Mouse (Mus musculus) kidney, embryonic 15.5 days (tissue): ENCODE measurements around the gene Car2. TPM values are rescaled to one million over a fixed set of nuclear protein-coding genes. Genes with fewer than 3 reads are reported as not detected.
A peak's percentile ranks its signal among the peaks of the same experiment; 100 is the strongest.

Experiments
- ATAC-seq: fragments of 200-750 bp; cut with Nextera tagmentation; replicated peaks from 2 replicates; pipeline ENCODE4 v1.8.0; 2017; ENCODE audit warnings: moderate TSS enrichment; ENCODE audit not compliant: low FRiP score
- H3K27ac ChIP-seq: fragments of 300-500 bp; sonication (generic); 2 replicates; pipeline ENCODE4 v1.5.1; 2015; ENCODE audit warnings: mild to moderate bottlenecking, inconsistent platforms
- H3K27me3 ChIP-seq: fragments of 300-500 bp; sonication (generic); 2 replicates; pipeline ENCODE4 v1.6.1; 2015; ENCODE audit warnings: inconsistent platforms
- H3K36me3 ChIP-seq: fragments of 300-500 bp; sonication (generic); 2 replicates; pipeline ENCODE4 v1.6.1; 2015; ENCODE audit warnings: inconsistent platforms
- H3K4me1 ChIP-seq: fragments of 300-500 bp; sonication (generic); 2 replicates; pipeline ENCODE4 v1.6.1; 2015; ENCODE audit warnings: inconsistent platforms
- H3K4me2 ChIP-seq: fragments of 300-500 bp; sonication (generic); 2 replicates; pipeline ENCODE4 v1.6.1; 2015; ENCODE audit warnings: moderate library complexity, mild to moderate bottlenecking, inconsistent platforms
- H3K4me3 ChIP-seq: fragments of 300-500 bp; sonication (generic); replicated peaks from 2 replicates; pipeline ENCODE4 v1.5.1; 2015; ENCODE audit warnings: mild to moderate bottlenecking, inconsistent platforms
- H3K9ac ChIP-seq: fragments of 300-500 bp; sonication (generic); 2 replicates; pipeline ENCODE4 v1.6.1; 2015; ENCODE audit warnings: mild to moderate bottlenecking, inconsistent platforms
- H3K9me3 ChIP-seq: fragments of 300-500 bp; sonication (generic); replicated peaks from 2 replicates; pipeline ENCODE4 v1.6.1; 2016; ENCODE audit warnings: inconsistent platforms
- WGBS: fragments of 180-500 bp; shearing (Covaris S2); methylation state at CpG from one replicate; pipeline ENCODE4 v1.1.7; 2015; ENCODE audit warnings: mixed read lengths; 5-methylcytosine and 5-hydroxymethylcytosine counted together
- polyA plus RNA-seq: library from polyadenylated mRNA; unstranded; fragments of >200 nt; fragmentation: Nextera tagmentation; extraction: Ambion mirVana; gene quantifications from 2 replicates; pipeline ENCODE4 v1.2.1, GENCODE M21; 2015

Gene Car2
- polyA plus RNA-seq, 1 experiment from 2014 or later, result 87.0 TPM

DNA sequence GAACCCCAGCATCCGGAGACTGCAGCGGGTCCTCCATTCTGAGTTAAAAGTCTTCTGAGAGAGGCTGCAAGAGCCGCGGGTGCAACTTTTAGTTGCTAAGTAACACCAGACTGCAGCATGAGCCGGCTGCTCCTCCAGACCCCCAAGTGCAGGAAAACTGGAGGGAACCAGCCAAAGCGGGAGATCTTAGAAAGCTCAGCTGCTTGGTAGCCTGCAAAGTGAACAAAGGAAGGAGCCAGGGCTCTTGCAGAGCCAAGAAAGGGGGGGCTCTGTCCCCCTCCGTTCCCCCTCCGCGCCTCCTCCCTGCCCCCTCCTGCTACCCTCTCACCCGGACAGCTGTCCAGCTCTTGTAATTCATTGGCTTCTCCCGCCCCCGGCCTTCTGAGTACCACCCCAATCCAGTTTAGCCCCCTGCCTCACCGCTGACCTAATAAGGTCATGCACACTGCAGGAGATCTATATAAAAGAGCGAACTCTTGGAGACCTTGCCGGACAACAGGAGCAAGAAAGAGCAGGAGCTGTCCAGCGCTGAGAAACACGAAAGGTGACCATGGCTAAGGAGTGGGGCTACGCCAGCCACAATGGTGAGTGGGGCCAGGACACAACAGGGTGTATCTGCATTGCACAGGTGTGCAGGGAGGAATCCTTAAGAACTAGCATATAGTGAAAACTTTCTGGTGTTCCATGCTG is 22.9 kb upstream of the Car2 start, which contains the start of gene Car3:
Gene Car3, plus strand, starts transcription at position 491 of the 690 bp plus-strand sequence.
- H3K9ac ChIP-seq, result peak within 1 kb of the TSS; percentile 29; the same call in 1 of the 2 replicates
- 0 out of 2 replicates have a peak within 1 kb of the TSS, but pooled peaks have one; percentile 1 for H3K27ac ChIP-seq
- peaks cover 10% of the 10 kb centered on the region for H3K4me1 ChIP-seq
- no peaks in the 10 kb centered on the region for H3K36me3 ChIP-seq
- H3K4me2 ChIP-seq, result peak within 1 kb of the TSS; percentile 65
- peak within 1 kb of the TSS; percentile 37 for H3K4me3 ChIP-seq
- no peaks in the 10 kb centered on the region for H3K9me3 ChIP-seq
- 3% methylated on average over 18 of the region's 18 CpGs for WGBS
- H3K27me3 ChIP-seq, result peaks cover 4% of the 10 kb centered on the region; the same call in 1 of the 2 replicates
- peak; percentile 85 for ATAC-seq

DNA sequence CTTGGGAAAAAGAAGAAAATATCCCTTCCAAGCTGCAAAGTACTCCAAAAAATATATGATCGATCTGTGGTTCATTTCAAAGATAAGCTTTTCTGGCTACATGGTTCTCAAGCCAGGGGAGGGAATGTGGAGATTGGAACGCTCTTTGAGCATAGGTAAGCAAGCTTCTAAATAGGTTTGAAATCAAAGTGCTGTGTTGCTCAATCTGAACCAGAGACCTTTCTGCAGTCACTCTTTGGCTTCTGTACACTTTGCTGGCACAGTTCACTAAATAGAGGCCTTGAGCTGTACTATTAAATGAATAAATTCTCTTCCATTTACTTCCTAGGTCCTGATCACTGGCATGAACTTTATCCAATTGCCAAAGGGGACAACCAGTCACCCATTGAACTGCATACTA is 22.2 kb upstream of the Car2 start:
- Histone ChIP-seq H3K36me3 (no peaks in the 10 kb centered on the region), H3K9me3 (no peaks in the 10 kb centered on the region), H3K4me3 (no peak overlapping the region), H3K27ac (no peak overlapping the region), H3K4me2 (no peak overlapping the region), H3K27me3 (peaks cover 8% of the 10 kb centered on the region; the same call in 1 of the 2 replicates), H3K9ac (no peak overlapping the region), H3K4me1 (peaks cover 10% of the 10 kb centered on the region)
- WGBS, result 82% methylated on average over 2 of the region's 2 CpGs
- no peak for ATAC-seq

DNA sequence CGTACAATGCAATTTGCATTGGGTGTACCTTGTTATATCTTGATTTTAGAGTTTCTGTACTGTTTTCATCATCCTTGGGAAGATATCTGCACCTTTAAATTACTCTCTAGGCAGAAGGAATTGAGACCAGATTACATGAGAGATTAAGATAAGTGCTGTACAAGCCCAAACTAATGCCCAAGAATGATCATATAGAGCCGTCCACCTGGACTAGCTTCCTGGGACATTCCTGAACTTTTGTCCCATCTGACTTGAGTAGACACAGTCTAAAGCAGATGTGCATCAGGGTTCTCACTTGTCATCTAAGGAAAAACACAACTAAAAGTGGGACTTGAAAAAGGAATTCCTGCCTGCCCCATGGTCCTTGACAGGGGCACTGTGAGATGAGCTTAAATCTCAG is 20.1 kb upstream of the Car2 start:
- no peaks in the 10 kb centered on the region for H3K9me3 ChIP-seq
- no peak overlapping the region for H3K27ac ChIP-seq
- peaks cover 10% of the 10 kb centered on the region for H3K4me1 ChIP-seq
- WGBS, result 76% methylated on average over 2 of the region's 2 CpGs
- H3K4me2 ChIP-seq, result no peak overlapping the region
- H3K9ac ChIP-seq, result no peak overlapping the region
- H3K27me3 ChIP-seq, result peaks cover 8% of the 10 kb centered on the region; the same call in 1 of the 2 replicates
- no peaks in the 10 kb centered on the region for H3K36me3 ChIP-seq
- no peak for ATAC-seq
- H3K4me3 ChIP-seq, result no peak overlapping the region

DNA sequence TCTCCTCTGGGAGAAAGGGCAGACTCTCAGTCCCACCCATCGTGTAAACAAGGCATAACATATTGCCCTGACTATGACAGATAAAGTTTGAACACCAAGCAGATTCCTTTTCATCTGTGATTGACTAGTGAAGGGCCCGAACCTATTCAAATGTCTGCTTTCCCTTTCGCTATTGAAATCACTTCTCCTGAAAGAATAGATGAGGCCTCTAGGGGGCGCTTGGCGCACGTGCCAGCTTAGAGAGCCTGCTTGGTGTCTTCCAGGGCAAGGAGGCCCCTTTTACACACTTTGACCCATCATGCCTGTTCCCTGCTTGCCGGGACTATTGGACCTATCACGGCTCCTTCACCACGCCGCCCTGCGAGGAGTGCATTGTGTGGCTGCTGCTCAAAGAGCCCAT is 16.3 kb upstream of the Car2 start:
- no peaks in the 10 kb centered on the region for H3K4me1 ChIP-seq
- H3K4me3 ChIP-seq, result no peak overlapping the region
- no peaks in the 10 kb centered on the region for H3K36me3 ChIP-seq
- H3K27me3 ChIP-seq, result 0 out of 2 replicates have a peak, but pooled peaks cover 4% of the 10 kb centered on the region
- no peak overlapping the region for H3K27ac ChIP-seq
- no peaks in the 10 kb centered on the region for H3K9me3 ChIP-seq
- WGBS, result 25% methylated on average over 11 of the region's 11 CpGs
- ATAC-seq, result peak; percentile 72
- peak overlapping the region; percentile 44 for H3K4me2 ChIP-seq
- H3K9ac ChIP-seq, result no peak overlapping the region

DNA sequence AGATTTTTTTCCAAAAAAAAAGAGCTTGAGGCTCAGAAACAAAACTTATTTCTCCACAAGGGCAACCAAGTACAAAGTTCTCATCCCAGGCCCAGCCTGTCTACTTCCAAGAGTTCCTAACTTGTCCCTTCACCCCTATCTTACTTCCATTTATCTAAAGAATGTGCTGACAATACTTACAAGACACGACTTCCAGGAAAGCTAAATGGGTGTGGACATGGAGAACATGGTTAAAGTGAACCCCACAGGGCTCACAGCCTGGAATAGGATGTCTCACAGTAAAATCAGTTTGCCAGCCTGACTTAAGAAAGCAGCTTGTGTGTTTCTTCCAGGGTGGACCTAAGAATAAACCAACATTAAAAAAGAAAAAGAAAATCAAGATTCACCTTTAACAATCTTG is 15.5 kb upstream of the Car2 start:
- H3K27ac ChIP-seq, result no peak overlapping the region
- H3K27me3 ChIP-seq, result 0 out of 2 replicates have a peak, but pooled peaks cover 4% of the 10 kb centered on the region
- no peak overlapping the region for H3K9ac ChIP-seq
- no peaks in the 10 kb centered on the region for H3K36me3 ChIP-seq
- no peak overlapping the region for H3K4me2 ChIP-seq
- no peaks in the 10 kb centered on the region for H3K9me3 ChIP-seq
- no peak for ATAC-seq
- no peaks in the 10 kb centered on the region for H3K4me1 ChIP-seq
- H3K4me3 ChIP-seq, result no peak overlapping the region
- WGBS, result 70% methylated on average over 1 of the region's 1 CpGs

DNA sequence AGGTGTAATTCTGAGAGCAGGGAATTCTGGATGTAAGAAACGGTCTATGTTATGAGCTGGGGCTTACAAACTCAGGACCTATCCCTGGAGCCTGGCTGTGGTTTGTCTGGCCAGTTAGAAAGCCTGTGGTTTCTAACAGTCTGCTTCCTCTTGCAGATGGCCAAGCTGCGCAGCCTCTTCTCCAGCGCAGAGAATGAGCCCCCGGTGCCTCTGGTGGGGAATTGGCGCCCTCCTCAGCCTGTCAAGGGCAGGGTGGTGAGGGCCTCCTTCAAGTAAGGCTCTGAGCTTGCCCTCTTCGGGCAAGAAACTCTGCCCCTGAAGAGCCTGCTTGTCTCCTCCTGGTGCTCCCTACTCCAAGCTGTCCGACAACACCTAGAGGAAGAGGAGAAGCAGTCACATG is 14.7 kb upstream of the Car2 start:
- WGBS, result 52% methylated on average over 7 of the region's 7 CpGs

DNA sequence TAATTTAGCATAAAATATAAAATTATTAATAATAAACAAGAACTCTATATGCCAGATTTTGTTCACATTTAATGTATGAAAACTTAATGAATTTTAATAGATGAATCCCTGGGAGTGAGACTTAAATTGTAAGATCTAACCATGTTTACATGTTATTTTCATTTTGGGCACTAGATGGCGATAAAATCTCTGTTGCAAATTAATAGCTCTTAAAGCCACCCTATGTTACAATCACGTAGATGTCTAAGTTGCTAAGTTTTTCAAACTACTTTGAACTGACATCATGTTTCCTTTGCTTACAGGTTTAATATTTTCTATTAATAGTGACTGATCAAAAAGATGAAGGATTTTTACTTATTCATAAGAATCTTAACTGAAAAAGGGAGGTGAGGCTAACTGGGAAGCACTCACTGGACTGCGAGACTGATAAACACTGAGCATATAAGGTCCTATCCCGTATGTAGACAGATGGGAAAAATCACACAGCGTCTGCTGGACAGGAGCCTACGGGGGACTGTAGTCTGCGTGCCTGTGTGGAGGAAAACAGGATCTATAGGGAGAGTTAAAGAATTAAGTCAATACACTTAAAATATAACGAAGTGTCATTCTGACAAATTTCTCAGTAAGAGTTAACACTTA is 11.6 kb upstream of the Car2 start:
- Histone ChIP-seq H3K4me2 (no peak overlapping the region), H3K9ac (no peak overlapping the region), H3K4me1 (no peaks in the 10 kb centered on the region), H3K27me3 (no peaks in the 10 kb centered on the region), H3K9me3 (no peaks in the 10 kb centered on the region), H3K27ac (no peak overlapping the region), H3K4me3 (no peak overlapping the region), H3K36me3 (no peaks in the 10 kb centered on the region)
- WGBS, result 41% methylated on average over 8 of the region's 8 CpGs
- 0 out of 2 replicates have a peak, but pooled peaks have one; percentile 26 for ATAC-seq

More for the DNA sequence above, 14.7 kb upstream of the Car2 start:
- H3K9ac ChIP-seq, result no peak overlapping the region
- no peak overlapping the region for H3K4me2 ChIP-seq
- no peaks in the 10 kb centered on the region for H3K9me3 ChIP-seq
- no peak for ATAC-seq
- H3K27me3 ChIP-seq, result 0 out of 2 replicates have a peak, but pooled peaks cover 4% of the 10 kb centered on the region
- H3K4me3 ChIP-seq, result no peak overlapping the region
- no peaks in the 10 kb centered on the region for H3K4me1 ChIP-seq
- no peak overlapping the region for H3K27ac ChIP-seq
- no peaks in the 10 kb centered on the region for H3K36me3 ChIP-seq

DNA sequence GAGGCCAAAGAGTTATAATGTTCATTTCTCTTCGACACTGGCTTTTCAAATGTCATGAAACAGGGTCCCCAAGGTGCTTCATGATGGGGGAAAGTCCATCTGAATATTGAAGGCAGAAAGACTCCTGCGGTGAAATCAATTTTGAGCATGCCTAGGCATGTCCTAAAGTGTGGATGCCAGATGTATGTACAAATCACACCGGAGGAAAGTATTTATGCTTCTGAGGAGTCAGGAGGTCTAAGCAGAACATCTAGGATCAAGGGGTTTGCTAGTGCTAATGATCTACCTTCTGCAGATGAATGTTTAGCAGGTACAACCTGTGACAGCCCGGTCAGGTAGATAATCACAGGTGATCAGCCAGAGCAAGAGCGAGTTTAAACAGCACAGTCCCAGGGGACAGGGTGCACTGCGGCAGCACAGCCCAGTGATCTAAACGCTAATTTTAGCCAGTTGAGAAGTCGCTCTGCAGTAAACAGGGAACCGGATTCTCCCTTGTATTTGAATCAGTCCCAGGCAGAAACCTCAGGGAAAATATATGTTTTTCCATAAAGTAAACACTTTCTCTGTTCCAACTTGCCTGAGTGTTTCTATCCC is 9.7 kb upstream of the Car2 start:
- 72% methylated on average over 9 of the region's 9 CpGs for WGBS
- ATAC-seq, result no peak
- no peaks in the 10 kb centered on the region for H3K4me1 ChIP-seq
- no peaks in the 10 kb centered on the region for H3K27me3 ChIP-seq
- H3K9ac ChIP-seq, result no peak overlapping the region
- no peaks in the 10 kb centered on the region for H3K9me3 ChIP-seq
- no peak overlapping the region for H3K4me3 ChIP-seq
- no peaks in the 10 kb centered on the region for H3K36me3 ChIP-seq
- H3K4me2 ChIP-seq, result no peak overlapping the region
- H3K27ac ChIP-seq, result no peak overlapping the region

DNA sequence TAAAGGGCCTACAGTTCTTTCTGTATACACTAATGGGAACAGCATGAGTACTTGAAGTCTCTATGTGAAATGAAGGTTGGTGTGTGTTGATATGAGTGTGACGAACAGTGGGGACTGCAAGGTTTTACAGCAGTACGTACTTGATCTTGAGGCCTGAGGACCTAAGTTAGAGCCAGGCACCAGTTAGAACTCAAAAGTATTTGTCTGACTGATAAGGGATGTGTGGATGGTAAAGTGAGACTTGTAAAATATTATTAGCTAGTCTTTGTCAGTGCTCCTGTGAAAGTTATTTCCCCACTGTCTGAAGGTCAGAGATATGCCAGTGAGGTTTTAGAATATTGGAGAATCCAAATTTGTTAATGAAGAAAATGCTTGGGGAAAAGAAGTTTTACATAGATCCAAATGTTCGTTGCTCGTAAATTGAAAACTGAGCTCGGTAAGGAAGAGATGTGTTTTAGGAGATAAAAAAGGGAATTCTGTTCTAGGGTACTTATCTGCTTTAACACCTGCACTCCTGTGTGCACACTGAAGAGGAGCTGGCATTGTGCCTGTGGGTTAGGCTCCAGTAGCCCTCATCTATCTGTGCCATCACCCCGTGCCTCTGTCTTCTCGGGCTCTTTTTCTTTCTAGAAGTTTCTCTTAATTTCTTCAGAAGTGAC is 8.7 kb upstream of the Car2 start:
- H3K27me3 ChIP-seq, result no peaks in the 10 kb centered on the region
- H3K4me1 ChIP-seq, result no peaks in the 10 kb centered on the region
- H3K9ac ChIP-seq, result no peak overlapping the region
- H3K4me2 ChIP-seq, result no peak overlapping the region
- no peak overlapping the region for H3K4me3 ChIP-seq
- no peaks in the 10 kb centered on the region for H3K36me3 ChIP-seq
- no peaks in the 10 kb centered on the region for H3K9me3 ChIP-seq
- no peak overlapping the region for H3K27ac ChIP-seq
- 0 out of 2 replicates have a peak, but pooled peaks have one; percentile 68 for ATAC-seq
- WGBS, result 87% methylated on average over 7 of the region's 7 CpGs

DNA sequence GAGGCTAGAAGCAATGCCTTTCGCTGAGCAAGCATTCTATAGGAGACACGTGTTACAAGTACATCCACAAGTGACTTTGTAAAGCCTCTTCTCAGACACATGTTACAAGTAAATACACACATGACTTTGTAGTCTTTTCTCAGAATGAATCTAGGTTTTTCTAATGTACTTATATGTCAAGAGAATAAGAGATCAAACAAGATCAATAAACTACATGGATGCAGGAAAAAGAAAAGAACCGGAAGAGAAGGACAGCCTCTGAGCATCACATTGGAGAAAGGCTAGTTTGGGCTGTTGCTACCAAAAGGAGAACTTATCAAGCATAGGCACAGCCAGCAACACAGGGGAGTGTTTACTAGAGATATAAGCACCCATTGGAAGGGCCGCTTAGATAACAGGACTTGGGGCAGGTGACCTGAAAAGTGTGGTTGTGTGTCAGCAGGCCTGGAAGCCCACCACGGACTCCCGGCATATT is 7.3 kb upstream of the Car2 start:
- Histone ChIP-seq H3K36me3 (no peaks in the 10 kb centered on the region), H3K27me3 (no peaks in the 10 kb centered on the region), H3K4me3 (no peak overlapping the region), H3K27ac (no peak overlapping the region), H3K4me1 (no peaks in the 10 kb centered on the region), H3K9me3 (no peaks in the 10 kb centered on the region), H3K9ac (no peak overlapping the region), H3K4me2 (no peak overlapping the region)
- WGBS, result 87% methylated on average over 6 of the region's 6 CpGs
- ATAC-seq, result peak; percentile 77; the same call in 1 of the 2 replicates

DNA sequence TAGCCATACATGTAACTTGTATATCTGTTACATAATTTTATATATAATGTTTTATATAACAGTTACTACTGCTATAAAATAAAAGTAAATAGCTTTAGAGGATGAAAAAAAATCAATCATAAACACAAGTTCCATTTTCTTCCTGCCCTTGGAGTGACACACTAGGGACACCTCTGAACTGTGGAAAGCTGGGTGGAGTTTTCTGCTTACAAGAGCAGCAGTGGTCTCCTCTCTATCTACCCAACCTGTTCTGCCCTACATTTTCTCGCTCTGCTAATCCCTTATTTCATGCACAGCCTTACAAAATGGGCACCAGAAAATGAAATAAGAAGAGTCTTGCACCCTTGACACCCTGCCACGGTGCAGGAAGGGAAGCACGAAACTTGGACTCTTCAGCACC is 6.8 kb upstream of the Car2 start:
- no peak overlapping the region for H3K27ac ChIP-seq
- ATAC-seq, result no peak

More for the DNA sequence above, 6.8 kb upstream of the Car2 start:
- Histone ChIP-seq H3K4me3 (no peak overlapping the region), H3K9me3 (no peaks in the 10 kb centered on the region), H3K27me3 (no peaks in the 10 kb centered on the region), H3K9ac (no peak overlapping the region), H3K4me2 (no peak overlapping the region), H3K4me1 (no peaks in the 10 kb centered on the region), H3K36me3 (no peaks in the 10 kb centered on the region)
- 80% methylated on average over 3 of the region's 3 CpGs for WGBS
